Mouse (Mus musculus) telencephalon, adult 2 months (tissue): ENCODE measurements around the gene Gm5148.
A peak's percentile ranks its signal among the peaks of the same experiment; 100 is the strongest.

Experiments used
- DNase-seq: peaks from one replicate; pipeline ENCODE4 v3.0.0-alpha.2; 2011; ENCODE audit warnings: low read depth, low spot score

Gm5148 gene

DNA sequence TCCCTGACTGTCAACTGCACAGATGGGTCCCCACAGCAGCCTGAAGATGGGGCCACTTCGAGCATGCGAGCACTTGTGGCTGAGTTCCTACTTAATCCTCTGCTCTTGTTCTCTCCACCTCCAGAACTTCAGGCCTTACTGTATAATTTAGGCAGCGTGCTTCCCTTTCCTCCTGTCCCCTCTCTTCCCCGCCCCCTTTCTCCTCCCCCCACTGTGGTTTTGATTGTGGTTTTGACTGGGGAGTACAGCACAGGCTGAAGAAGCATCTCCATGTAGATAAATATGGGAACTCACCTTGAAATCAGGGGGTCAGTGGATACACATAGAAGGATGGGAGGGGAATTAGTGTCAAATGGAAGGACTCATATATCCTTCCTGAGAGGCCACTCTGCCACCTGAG lies 31.3 kb downstream of the Gm5148 start:
- DNase-seq = no peak

DNA sequence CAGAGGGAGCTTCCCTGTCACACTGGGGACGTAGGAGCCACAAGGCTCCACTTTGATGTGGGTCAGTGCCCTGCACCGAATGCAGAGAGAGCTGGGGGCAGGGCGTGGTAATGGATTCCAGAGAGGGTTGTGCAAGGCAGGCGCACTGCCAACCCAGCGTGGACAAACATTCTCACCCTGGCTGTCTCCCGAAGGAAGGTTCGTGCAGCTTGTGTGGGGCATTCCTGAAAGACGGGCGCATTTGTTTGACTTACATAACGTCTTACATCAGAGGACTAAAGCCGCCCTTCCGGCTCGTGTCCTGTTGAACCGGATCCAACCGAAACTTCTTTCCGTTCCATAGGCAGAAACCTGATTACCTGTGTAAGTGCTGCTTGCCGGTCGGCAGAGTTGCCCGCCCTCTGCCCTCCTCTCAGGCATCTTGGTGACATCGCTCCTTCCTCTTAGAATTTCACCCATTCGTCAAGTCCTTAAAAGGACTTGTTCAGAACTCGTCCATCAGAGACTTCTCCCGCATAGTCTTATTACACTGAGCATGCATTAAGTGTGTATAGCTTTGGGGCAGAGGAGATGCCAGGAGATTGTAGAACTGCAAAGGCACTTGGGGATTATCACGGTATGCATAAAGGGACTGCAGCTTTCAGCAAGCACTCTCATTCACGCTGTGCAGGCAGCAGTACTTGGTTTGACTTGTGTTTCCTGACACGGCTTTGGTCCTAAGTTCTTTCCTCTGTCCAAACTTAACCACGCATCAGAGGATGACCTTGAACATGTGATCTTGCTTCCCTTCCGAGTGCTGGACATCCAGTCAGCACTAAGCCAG lies 36.9 kb downstream of the Gm5148 start:
- DNase-seq = peak; percentile 38

DNA sequence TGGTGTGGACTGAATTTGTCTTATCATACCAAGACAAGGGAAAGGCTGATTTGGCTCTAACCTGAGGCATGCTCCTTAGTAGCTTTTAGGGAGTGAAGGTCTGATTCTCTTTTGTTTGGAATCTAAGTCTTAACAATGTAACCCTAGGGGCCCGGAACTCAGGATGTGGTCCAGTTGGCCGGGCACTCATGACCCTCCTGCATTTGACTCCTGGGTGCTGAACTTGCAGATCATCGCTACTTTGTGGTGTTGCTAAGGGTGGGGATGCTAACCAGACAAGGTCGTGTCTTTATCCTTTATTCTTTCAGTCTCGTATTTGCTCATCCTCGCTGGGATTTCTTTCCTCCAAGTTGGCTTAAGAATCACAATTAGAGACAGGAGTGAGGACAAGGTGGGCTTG lies 37.5 kb downstream of the Gm5148 start:
- no peak for DNase-seq

DNA sequence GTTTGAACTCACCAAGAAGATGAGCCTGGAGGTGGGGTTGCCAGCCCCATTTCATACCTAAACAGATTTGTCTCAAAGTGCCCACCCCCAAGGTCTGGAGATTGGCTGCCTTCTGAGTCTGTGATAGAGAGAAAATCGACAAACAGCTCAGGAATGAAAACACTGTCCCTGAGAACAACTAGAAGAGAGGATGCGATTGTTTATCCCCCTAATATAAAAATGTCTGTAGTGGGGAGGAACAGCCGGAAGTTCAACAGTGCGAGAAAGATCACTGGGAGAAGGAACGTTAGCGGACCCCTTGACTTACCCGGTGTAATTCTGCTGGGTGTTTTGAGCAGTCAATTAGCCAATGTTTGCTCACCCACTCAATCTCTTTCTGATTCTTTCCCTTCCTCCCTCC lies 38.1 kb downstream of the Gm5148 start:
- DNase-seq = no peak

DNA sequence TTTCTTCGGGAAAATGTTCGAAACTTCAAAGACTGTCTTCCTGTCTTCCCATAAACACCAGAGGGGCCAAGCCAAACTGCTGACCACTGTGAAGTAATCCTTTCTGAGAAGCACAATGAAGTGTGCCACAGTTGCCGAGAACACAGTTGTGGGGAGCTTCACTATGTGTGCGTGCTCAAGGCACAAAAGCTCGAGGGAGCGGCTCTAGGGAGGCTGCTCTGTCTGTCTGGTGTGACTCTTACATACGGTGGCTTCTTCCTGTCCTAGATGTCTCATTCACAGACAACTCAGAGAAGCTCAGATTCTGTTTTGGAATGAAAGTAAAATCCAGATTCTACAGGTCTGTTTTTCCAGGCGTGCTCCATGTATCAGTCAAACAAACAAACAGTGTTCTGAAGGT lies 48.0 kb downstream of the Gm5148 start:
- no peak for DNase-seq

DNA sequence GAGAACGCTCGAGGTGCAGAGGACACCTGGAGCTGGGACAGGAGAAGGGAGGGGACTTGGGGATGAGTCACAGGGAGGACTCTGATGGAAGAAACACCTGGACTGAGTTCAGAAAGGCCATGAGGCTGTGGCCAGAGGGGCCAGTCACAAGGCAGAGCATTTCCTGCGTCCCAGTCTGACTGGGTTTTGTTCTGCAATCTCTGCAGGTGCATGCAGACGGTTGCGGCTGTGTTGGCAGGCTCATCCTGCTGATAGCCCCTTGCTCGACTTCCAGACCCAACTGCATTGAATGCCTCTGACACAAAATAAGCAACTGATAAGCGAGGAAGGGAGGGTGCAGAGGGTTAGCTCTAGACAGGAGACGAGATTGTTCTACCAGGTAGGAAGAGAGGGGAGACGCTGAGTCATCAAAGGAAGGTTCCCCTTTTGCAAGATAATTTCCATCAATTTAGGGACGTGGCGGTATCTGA lies 49.2 kb downstream of the Gm5148 start:
- DNase-seq = no peak

DNA sequence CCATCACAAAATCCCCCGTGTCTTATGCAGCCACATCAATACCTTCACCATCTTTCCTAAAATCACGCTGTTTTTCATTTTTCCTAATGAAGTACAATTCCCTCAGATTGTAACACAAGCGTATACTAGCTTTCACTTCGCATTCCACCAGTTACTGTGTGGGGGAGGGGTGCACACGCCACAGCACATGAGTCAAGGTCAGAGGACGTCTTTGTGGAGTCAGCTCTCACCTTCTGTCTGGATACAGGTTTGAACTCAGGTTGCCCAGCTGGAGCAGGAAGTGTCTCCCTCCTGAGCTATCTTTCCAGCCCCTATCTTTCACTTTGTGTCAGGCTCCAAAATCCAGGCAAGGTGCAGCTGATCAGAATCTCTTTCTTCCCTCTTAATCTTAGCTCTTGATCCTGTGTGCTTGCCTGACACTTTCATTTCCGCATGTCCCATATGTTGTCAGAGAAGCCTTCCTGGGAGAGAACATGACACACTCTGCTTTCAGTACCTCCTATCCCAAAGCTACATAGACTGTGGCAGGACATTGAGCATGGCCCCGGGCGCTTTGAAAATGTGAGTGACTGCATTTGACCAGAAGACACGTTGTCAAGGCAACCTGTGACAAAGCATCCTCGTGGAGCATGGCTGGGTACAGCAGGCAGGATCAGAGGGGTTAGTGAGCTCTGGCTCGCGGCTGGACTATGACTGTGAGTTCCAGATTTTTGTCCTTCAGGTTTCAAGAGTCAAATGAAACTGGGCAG lies 50.6 kb downstream of the Gm5148 start:
- DNase-seq = no peak

DNA sequence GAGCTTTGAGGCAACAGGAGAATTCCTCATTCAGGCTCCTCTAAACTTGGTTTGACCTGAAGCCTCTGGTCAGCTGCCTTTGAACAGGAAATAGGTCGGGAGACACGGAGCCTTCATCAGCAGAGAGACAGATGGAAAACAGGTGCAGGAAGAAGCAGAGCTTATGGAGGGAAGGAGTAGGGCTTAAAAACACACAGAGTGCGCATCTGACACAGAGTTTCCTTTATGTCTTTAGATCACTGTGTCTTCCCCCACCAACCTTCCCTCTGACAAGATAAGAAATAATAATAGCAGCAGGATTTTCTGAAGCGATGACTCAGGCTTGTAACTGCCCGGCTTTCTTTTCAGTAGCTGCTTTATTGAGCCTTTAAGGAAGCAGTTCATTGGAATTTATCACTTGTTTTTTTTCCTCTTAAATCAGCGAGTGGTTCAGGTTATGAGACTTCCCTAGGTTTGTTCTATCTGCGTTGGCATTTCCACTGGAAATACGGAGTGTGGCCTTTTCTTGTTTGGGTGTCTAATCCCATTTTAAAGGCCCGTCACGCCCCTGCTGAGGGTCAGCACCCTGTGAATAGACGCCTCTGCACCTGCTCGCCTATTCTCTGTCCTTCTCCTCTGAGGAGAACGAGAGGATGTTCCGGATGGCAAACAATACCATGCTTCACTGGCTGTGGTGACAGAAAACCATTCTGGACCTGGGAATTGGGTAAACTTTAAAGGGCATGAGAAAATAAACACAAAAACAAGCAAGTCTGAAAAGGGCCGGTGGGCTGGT lies 51.8 kb downstream of the Gm5148 start:
- DNase-seq = no peak

DNA sequence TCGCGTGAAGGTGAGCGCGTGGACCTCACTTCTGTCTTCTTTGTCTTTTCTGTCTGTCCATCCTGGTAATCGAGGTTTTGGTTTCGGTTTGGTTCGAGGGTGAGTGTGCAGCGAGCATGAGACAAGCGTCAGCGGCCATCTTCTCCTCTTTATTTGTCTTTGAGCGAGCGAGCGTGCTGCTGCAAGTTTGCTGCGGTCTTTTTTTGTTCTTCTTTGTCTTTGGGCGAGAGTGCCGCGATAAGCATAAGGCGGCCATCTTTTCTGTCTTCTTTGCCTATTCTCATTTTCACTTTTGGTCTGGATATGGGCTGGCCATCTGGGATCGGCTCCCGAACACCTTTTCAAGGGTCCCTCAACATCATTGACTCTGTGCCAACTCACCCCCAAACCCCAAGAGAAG lies 55.2 kb downstream of the Gm5148 start:
- no peak for DNase-seq

DNA sequence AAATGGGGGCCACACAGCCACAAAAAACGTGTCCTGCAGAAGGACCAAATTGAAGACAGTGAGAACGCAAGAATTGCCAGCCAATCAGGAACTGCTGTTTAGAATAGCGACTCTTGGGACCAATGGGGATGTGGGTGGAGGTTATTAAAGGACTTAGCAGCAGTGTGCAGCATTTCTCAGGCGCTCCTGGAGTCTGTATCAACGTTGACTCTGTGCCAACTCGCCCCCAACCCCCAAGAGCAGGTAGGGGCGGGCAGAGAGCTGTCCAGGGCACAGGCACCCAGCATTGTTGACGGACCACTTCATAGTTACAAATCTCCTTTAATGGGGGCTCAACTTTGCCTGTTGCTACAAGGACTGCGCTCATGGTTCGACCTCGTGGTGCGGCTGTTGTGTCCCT lies 55.6 kb downstream of the Gm5148 start:
- DNase-seq = no peak

DNA sequence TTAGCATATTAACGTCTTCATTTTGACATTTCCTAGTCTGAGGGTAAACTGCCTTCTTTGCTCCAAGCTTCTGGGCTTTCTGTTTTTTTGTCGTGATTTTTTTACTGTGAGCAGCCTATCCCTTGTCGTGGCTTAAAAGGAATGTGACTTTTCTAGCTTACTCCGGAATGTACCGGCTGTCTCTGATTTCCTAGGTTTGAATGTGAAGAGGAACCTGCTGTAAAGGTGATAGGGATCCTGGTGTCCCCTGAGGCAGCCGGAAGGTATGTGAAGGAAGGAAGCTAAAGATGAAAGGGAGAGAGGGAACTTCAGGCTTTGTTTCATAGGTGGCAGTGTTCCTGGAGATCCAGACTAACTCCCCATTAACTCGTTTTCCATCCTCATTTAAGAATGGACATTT lies 56.6 kb downstream of the Gm5148 start:
- no peak for DNase-seq

DNA sequence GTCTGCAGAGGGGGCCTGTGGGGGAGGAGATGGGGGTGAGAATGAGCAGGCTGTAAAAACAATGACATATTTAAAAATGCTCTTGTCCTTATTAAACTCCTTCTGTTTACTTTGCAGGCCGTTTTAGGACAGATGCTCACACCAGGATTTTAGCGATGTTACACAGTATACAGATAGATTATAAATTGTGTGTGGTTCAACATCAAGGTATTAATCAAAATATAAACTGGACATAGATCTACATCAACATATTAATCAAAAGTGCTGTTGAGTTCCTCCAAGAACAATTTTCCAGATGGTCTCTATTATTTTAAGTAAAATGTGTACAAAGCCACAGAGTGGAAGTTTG lies 57.2 kb downstream of the Gm5148 start:
- no peak for DNase-seq

DNA sequence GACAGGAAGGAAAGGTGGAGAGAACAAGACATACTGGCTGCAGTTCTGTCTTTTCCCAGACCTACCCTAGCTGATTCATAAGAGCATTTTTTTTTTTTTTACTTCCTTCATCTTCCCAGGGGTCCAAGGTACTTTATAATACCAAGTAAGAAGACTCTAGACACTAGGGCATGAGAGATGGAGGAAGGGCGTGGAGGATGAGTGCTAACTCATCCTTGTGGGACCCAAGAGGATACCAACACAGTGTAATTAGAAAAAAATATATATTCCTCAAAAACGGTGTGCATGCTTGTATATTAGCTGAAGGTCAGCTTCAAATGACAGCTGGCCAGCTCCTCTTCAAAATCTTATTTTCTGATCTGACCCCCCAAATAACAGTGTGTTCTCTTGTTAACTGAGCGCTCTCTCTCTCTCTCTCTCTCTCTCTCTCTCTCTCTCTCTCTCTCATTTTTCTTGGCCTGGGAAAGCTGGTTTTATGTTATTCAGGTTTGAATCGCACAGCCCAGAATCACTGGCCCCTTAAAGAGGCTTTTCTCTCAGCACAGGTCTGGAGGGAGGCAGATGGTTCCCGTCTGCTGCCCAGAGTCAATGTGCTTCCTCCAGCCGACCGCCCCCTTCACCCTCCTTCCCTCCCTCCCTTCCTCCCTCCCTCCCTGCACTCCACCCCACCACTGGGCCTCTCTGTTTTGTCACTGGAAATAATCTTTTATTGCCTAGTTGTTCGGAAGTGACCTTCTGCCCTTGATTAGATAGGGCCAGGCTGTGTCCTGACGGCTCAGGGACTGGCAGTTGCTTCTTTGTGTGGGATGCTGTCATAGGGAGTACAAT lies 57.8 kb downstream of the Gm5148 start:
- DNase-seq = no peak
